Mouse (Mus musculus): ENCODE data around the gene Cox11. TPM values are rescaled to one million over a fixed set of nuclear protein-coding genes. Genes with fewer than 3 reads are reported as not detected.

The Cox11 gene
- 21.0 and 23.2 TPM in 2 replicates for polyA plus RNA-seq (2021; fragmentation: Nextera tagmentation)
- long read RNA-seq, experiment 1, transcript Cox11-201 (4 exons, 1,224 nt) = major isoform, 28 of 34 reads
- long read RNA-seq, experiment 1, partial matches to known transcripts = 0 of 34 reads
- long read RNA-seq, experiment 1, other reads (novel, unspliced or antisense) = 5 of 34 reads
- long read RNA-seq, experiment 2, transcript Cox11-201 (4 exons, 1,224 nt) = major isoform, 66 of 77 reads
- long read RNA-seq, experiment 2, partial matches to known transcripts = 0 of 77 reads
- long read RNA-seq, experiment 2, other reads (novel, unspliced or antisense) = 11 of 77 reads

GRCm38 (mm10) chr11:90637440-90638311 lies at the start of gene Cox11, which contains the start of gene Stxbp4:
Gene Cox11 (plus strand): TSS chr11:90638173.
Gene Stxbp4 (minus strand): TSS chr11:90638084.

GRCm38 (mm10) chr11:90687460-90688416 lies 49.8 kb downstream of the Cox11 start, which contains the start of gene Tom1l1:
Gene Tom1l1 (minus strand): TSS chr11:90688366.

Other genes with a start within 250 kb of the Cox11 start
- 23.4 and 27.6 TPM in 2 replicates for gene Hlf, start 247.3 kb upstream of the Cox11 start, polyA plus RNA-seq (2021; fragmentation: Nextera tagmentation)
- gene Stxbp4, start 89 bp upstream of the Cox11 start, polyA plus RNA-seq (2021; fragmentation: Nextera tagmentation) = 5.1 and 5.3 TPM in 2 replicates
- 25.6 and 26.0 TPM in 2 replicates for gene Tom1l1, start 50.2 kb downstream of the Cox11 start, polyA plus RNA-seq (2021; fragmentation: Nextera tagmentation)

Data from layer of hippocampus, adult 6 months (tissue).